Mouse (Mus musculus) retina, postnatal 7 days (tissue): ENCODE data around the gene Pvalb.

Experiments used
- DNase-seq: peaks from one replicate; pipeline ENCODE4 v3.0.0-alpha.2; 2012; ENCODE audit warnings: low read depth, low spot score

The Pvalb gene

DNA sequence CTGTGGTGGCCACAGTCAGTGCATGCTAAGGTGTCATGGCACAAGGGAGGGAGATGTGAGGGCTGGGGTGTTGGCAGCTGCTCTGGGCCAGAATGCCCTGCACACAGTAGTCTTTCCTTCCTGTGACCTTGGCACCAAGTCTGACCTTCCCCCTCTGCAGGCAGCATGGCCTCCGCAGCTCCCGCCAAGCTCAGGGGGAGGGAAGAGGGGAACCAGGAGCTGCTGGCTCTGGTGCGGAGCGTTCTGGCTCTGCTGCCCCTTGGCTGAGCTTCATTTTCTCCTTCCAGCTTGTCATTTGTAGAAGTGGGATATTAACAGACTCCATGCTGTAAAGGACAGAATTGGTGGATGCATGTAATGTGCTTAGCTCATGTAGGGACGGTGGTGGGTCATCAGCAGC is 47.9 kb downstream of the Pvalb start:
- no peak for DNase-seq

DNA sequence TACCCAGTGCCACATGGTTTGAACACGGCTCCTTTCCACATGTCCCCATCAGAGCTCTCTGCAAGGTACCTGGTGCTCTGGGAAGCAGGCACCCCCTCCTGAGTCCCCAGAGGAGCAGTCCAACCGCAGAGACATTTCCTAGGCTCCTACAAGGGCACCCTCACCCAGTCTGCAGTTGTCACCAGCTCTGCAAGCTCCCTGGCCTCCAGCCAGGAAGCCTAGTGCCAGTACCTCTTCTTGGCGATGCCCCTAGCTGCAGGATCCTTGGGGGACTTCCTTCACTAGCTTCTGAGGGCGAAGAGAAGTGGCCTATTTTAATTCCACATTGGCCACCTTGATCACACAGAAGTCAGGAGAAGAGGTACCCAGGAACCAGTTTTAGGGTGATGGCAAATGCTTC is 48.4 kb downstream of the Pvalb start:
- no peak for DNase-seq

DNA sequence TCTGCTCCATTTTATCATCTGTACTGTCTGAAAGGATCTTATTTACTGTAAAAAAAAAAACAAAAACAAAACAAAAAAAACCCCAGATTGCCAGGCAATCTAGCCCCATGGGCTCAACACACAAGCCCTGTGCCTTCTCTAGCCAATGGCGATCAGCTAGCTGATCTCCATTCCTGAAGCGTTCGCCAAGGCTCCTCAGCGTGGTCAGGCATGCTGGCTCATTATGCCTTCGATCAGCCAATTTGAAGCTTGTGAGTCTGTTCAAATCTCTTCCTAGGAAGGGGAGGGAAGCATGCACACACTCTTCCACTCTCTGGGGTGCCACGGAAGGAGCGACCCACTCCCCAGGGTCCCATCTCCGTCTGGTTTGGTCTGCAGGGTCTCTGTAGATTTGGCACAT is 48.9 kb downstream of the Pvalb start:
- DNase-seq: no peak

DNA sequence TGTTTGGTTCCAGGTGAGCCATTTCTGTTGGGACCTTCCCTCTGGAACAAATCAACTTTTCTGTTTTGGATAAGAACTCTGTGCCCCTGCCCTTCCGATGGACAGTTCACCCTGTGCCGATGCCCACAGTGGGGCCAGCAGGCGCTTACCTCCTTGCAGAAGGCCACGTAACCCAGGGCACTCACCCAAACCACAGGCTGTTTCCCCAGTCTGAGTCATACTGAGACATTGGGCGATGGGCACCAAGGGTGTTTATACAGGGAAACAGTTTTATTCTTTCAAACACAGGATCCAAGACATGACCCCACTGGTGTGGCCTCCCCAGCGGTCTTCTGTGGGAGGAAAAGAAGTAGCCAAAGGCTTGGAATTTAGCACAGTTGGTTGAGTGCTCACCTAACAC is 50.8 kb downstream of the Pvalb start:
- DNase-seq: no peak

DNA sequence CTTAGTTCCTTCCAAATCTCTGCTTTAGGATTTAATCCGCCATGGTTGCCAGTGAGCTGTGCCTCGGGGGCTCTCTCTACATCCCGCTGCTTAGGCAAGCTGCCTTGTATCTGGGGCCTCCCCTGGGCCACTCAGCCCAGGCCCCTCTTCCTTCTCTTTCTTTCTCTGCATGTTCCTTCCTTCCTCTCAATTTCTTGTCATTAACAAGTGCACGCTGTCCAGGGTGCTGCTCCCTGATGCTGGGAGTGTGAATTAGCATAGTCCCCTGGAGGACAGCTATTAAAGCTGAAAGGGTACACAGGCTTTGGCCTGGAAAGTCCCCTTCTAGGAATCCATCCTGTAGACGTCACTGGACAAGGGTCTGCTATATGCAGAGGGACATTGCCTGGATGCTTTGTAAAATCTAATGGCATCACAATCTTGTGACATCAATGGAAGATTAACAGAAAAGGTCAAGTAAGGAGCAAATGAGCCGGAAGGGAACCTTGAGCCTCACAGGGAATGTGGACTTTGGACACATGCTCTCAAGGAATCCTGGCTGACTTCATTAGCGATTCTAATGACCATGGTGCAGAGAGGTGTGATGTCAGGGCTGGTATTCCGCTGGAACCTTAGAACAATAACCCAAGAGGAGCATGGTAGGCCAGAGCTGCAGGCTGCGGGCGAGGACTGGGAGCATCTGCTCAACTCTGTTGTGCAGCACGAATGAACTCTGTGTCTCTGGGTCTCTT is 53.0 kb downstream of the Pvalb start:
- DNase-seq: no peak

DNA sequence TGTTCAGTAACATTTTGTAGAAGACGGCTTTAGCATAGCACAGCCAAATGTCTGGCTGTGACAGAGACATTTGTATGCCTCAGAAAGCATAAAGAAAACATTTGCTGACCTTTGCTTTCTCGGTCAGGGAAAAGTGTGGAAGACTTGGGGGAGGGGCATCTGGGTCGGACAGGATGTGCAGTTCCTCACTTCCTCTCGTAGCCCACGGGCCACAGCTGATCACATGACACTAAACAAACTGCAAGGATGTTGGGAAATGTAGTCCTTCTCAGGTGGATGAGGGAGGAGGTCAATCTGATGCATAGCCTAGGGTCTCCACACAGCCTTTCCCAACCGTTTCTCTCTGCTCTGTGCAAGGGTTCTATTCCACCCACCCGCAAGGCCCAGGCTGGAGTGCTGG is 57.6 kb downstream of the Pvalb start:
- DNase-seq: no peak
